Mouse (Mus musculus) granulocyte monocyte progenitor cell, adult 5-6 weeks (primary cell): ENCODE results near the gene Gngt1. TPM values are rescaled to one million over a fixed set of nuclear protein-coding genes. Genes with fewer than 3 reads are reported as not detected.

ENCODE experiments used
- ATAC-seq: replicated peaks from 2 replicates; pipeline ENCODE4 v1.8.0; 2016; ENCODE audit warnings: mild to moderate bottlenecking, moderate TSS enrichment, inconsistent platforms; ENCODE audit not compliant: poor library complexity, severe bottlenecking
- total RNA-seq, 2 experiments: library from RNA; stranded (forward) in 1 of 2; stranded (reverse) in 1 of 2; fragments of 200-712, 200-1000 nt in 1 of 2; fragments of >200 nt in 1 of 2; fragmentation: Nextera tagmentation in 1 of 2; gene quantifications; 2 replicates each; pipeline ENCODE4 v1.2.3; 2014 to 2017

The Gngt1 gene
- not detected in 2 replicates for total RNA-seq (2014; fragmentation: Nextera tagmentation)
- not detected in 2 replicates for total RNA-seq (2017)

- ATAC-seq: no peak
Measured at GRCm38 (mm10) chr6:3993492-3993891, at the start of gene Gngt1. Gngt1 (plus strand) TSS chr6:3993792.

DNA sequence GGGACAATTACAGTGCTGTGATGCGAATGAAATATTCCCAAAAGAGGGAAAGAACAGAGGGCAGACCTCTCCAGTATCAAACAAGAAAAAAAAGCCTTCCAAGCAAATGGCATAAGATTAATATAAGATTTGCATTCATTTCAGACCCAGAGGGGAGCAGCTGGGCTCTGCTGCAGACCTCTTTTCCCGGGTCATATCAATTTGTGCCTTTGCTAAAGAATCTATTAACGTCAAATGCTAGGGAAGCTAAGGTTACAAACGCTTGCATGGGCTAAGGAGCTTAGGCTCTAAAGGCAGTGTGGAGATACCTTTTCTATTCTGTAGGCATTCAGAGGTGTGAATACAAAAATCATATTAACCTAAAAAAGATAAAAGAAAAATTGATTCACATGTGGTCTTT is 38.6 kb upstream of the Gngt1 start:
- ATAC-seq: no peak

- ATAC-seq: peak; percentile 92
Measured at GRCm38 (mm10) chr6:3967676-3968626, 25.6 kb upstream of the Gngt1 start.

GRCm38 (mm10) chr6:3973679-3974078 is 19.9 kb upstream of the Gngt1 start:
- peak; percentile 99 for ATAC-seq

DNA sequence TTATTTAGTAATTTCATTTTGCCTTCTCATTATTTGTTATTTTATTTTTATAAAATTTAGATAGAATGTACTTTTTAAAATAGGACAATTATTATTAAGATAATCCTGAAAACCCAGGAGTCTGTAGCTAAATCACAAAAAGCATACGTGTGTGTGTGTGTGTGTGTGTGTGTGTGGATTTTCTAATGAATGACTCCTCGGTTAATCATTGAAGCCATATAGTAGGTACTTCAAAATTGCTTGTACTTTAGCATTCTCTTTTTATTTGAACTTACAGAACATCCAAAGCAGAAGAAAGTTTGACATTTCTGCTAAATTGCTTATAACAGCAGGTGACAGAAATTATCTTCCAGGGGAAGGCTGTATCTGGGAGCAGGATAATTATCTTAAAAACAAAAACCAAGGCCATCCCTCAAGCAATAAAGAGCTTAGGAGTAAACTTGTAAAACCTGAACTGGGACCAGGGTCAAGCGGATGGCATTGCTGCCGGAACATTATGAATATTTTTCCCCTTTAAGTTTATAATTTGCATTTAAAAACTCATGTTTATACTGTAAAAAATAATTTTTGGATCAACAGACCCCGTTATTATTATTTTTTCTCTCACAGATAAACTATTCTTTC is 10.8 kb upstream of the Gngt1 start:
- ATAC-seq: no peak

DNA sequence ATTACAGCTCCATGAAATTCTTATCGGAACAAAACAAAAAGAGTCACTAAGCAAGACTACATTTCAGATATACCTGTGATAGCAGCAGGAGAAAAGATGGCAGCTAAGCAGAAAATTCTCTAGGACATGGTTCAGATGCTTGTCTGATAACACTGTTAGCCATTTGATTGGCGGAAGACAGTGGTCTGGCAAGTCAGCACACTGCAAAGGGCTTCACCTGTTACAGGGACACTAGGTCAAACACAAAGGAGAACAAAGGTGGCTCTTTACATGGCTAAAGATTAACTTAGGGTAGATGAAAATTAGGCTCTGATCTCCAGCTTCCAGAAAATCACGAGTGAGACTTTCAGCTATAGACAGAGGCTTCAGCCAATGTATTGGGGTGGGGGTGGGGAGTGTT is 4.8 kb upstream of the Gngt1 start, which contains the start of gene Tfpi2:
TSS of gene Tfpi2 (minus strand) at position 170 of the 400 bp plus-strand sequence.
- ATAC-seq: no peak

DNA sequence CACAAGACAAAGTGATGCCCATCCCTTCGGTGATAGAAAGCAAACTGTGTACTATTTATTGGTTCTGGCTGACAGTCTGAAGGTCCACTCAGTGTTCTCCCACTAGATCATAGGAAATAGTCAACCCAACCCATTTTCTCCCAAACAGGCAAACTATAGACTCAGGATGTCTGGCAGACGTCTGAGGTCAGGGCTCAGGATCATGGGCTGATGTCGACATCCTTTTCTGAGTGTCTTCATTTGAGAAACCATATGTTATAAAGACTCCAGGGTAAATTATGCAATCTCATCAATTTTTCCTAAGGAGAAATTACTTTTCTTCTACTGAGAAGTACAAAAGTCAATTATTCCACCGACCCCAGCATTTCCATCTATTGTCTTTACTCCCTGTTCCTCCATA is 4.5 kb downstream of the Gngt1 start:
- ATAC-seq: no peak; the same call in 1 of the 2 replicates

DNA sequence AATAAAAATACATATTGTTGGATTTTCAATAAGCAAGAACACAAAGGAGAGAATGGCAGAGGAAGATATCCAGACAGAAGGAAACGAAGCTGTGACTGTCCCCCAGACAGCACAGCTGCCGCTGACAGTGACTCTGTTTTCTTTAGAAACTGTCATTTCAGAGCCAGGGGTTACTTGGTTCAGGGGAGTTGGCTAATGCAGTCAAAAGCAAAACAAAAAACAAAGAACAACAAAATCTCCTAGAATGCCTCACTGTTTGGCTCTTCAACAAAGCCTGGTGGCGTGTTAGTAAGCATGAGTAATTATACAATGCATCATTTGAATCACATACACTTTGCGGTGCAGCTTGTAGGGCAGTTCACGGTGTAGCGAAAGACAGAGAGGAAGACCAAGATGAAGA is 5.7 kb downstream of the Gngt1 start:
- no peak for ATAC-seq

DNA sequence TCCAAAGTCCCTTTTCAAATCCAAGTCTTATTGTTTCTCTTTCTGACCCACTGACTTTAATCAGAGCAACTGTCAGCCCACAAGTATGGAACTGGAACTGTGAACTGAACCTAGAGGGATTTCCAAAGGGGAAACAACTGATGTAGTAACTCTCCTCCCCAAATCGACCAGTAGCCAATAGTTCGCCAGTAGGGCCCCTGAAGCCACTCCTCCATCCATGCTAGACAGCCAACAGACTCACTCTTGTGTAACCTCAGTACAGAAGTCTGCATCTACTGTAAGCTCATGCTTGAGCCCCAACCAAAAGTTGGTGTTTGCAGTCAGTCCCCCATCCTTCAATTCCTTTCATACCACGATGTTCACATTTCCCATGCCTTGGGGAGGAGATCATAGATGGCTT is 7.1 kb downstream of the Gngt1 start:
- peak; percentile 90 for ATAC-seq

DNA sequence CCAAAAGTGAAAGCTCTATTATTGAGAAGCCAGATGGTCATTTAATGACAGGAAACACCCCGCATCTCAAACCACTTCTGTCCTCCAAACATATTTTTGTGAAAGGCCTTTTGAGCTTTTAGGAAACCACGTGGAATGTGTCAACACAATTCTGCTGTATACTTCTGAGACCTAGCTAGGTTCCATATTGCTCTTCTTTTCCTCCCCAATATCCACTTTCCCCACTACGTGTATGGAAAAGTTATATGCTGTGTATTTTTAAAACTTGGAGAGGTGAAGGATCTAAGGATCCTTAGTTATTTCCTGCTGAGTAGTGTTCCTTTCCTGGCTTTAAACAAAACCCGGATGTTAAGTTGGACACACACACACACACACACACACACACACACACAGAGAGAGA is 9.9 kb downstream of the Gngt1 start:
- peak; percentile 10 for ATAC-seq

DNA sequence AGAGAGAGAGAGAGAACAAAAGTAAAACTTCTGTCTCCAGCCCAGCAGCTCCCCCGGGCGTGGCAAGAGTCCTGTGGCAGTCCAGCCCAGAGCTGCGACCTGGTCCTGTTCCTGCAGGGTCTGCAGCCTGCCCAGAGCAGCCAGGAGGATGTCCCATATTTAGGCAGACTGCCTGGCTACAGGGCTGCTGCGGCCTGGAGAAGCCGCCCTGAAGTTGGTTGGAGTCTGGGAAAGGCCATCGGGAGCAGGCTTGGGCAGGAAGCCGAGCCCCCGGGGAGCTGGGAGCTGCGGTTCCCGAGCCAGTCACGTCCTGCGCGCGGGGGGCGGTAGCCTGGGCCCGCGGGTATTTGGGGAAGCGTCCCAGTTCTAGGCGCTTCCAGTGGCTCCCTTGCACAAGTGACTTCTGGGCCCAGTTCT is 10.3 kb downstream of the Gngt1 start, which contains the start of gene Gng11:
TSS of gene Gng11 (plus strand) at position 15 of the 417 bp plus-strand sequence.
- peak; percentile 78 for ATAC-seq

DNA sequence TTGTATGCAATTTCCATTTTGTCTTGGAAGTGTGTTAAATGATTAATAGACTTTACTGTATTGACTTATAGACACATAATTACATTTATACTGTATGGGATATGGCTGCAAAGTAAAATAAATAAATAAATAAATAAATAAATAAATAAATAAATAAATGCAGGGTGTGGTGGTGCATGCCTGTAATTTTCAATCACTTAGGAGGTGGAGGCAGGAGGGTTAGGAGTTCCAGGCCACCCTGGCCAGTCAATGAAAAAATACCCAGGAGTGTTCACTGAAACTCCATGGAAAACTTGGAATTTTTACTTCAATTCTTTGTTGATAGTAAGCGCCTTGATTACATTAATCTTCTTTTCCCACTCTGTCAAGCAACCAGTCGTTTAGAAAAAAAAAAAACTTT is 11.2 kb downstream of the Gngt1 start:
- ATAC-seq: no peak

DNA sequence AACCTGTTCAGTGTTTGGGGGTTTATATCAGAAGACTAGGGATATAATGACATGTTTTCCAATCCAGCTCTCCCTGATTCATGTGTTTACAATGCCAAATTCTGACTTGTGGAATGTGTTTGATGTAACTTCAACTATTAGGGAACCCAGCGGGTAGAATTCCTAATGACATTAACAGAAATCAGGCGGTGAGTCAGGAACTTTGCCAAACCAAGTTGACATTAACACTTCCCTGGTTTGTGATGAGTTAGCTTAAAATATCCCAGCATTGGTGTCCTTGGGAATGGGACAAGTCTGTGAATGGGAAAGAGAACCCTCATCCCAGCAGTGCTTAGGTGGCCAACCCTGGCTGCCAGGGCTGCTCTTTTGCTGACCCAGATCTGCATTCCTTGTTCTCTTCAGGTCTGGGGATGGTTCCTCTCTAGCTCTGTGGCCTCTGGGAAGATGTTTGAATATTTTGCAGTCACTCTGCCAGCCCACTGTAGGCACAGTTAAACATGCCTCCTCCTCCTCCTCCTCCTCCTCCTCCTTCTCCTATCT is 15.0 kb downstream of the Gngt1 start:
- ATAC-seq: no peak

DNA sequence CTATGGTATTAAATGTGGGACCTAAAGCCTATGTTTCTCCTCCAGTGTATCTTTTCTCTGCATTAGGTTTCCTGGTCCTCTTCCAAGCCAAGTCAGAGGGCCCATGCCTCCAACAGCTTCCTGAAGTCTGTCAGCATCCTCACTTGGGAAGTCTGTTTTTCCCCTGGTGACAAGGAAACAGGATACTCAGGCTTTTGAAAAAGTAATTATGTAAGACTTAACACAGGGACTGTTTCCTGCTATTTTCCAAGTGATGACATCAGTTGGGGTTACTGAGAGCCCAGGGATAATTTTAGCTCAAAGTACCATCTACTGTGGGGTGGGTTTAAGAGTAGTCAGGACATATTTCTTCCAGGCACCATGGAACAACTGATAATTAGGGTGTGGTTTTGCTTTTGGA is 16.0 kb downstream of the Gngt1 start:
- no peak for ATAC-seq

DNA sequence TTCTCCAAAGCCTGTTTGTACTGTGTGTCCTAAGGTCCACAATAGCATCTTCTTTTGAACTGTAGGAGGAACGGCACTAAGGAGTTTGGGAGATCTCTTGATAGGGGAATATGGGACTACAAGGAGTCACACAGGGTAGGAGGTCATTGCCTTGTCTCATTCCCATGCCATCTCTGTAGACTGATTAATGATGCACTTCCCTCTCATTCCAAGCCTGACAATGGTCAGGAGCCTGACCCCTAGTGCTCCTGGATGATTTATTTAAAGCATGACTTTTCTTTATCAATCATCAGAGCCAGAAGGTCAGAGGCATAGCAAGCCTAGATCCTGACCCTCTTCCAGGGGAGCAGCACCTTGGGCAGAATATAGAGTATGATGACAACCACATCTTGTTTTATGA is 29.1 kb downstream of the Gngt1 start:
- ATAC-seq: no peak

- no peak for ATAC-seq
Measured at GRCm38 (mm10) chr6:4026367-4026766, 32.8 kb downstream of the Gngt1 start.

- no peak for ATAC-seq
Measured at GRCm38 (mm10) chr6:4030956-4031355, 37.4 kb downstream of the Gngt1 start.

- no peak for ATAC-seq
Measured at GRCm38 (mm10) chr6:4041821-4042220, 48.2 kb downstream of the Gngt1 start.
